Mouse (Mus musculus): Measurements from ENCODE around the gene Gm49380.

Gm49380 gene

DNA sequence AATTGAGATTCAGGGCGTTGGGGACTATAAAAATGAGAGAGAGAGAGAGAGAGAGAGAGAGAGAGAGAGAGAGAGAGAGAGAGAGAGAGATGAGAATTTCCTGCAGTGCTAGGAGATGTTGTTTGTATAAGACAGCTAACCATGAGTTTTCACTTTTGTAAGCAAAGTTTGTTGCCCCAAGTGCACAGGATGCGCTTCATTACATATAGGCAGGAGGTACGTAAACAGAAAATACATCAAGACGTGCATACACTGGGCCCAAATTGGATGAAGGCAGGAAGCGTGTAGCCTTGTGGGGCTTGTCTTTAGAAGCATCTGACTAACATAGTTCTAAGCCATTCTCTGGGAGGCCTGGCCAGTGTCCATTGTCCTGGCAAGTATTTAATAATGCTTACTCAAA is 95.5 kb downstream of the Gm49380 start:
- DNase-seq (ENCODE audit: low spot score), result no peak

Measured in left cerebral cortex, adult 11 months (tissue).